Mouse (Mus musculus) neural tube, embryonic 11.5 days (tissue): ENCODE results near the gene Ddx4. TPM values are rescaled to one million over a fixed set of nuclear protein-coding genes. Genes with fewer than 3 reads are reported as not detected.
"Not testable (repeated sequence)": the region's sequence is repeated elsewhere in the genome, so short reads cannot be mapped to it uniquely, and the experiment has no call there.

Experiments used
- ATAC-seq: fragments of 200-750 bp; cut with Nextera tagmentation; 2 replicates; pipeline ENCODE4 v1.8.0; 2017; ENCODE audit warnings: moderate number of reproducible peaks, mild to moderate bottlenecking, moderate TSS enrichment, moderate library complexity; ENCODE audit not compliant: insufficient read depth, low FRiP score, low TSS enrichment
- DNase-seq: peaks from one replicate; pipeline ENCODE4 v3.0.0-alpha.2; 2015; ENCODE audit warnings: low spot score
- H3K27ac ChIP-seq: fragments of 300-500 bp; sonication (generic); 2 replicates; pipeline ENCODE4 v1.5.1; 2014; ENCODE audit warnings: low read depth, mild to moderate bottlenecking, low read length
- H3K27me3 ChIP-seq: fragments of 300-500 bp; sonication (generic); 2 replicates; pipeline ENCODE4 v1.6.1; 2014; ENCODE audit warnings: mild to moderate bottlenecking, low read length, mixed read lengths; ENCODE audit not compliant: control insufficient read depth, insufficient read depth
- H3K36me3 ChIP-seq: fragments of 300-500 bp; sonication (generic); 2 replicates; pipeline ENCODE4 v1.6.1; 2014; ENCODE audit warnings: mild to moderate bottlenecking, low read length, moderate library complexity, mixed read lengths; ENCODE audit not compliant: control insufficient read depth, insufficient read depth
- H3K4me1 ChIP-seq: fragments of 300-500 bp; sonication (generic); 2 replicates; pipeline ENCODE4 v1.6.1; 2014; ENCODE audit warnings: low read length, mixed read lengths; ENCODE audit not compliant: control insufficient read depth, insufficient read depth
- H3K4me2 ChIP-seq: fragments of 300-500 bp; sonication (generic); 2 replicates; pipeline ENCODE4 v1.6.1; 2014; ENCODE audit warnings: low read depth, mild to moderate bottlenecking, moderate library complexity
- H3K4me3 ChIP-seq: fragments of 300-500 bp; sonication (generic); 2 replicates; pipeline ENCODE4 v1.5.1; 2014; ENCODE audit warnings: low read depth, low read length
- H3K9ac ChIP-seq: fragments of 300-500 bp; sonication (generic); 2 replicates; pipeline ENCODE4 v1.6.1; 2014; ENCODE audit warnings: mild to moderate bottlenecking, low read length
- H3K9me3 ChIP-seq: fragments of 300-500 bp; sonication (generic); 2 replicates; pipeline ENCODE4 v1.6.1; 2016; ENCODE audit warnings: low read length; ENCODE audit not compliant: control insufficient read depth
- WGBS: fragments of 180-500 bp; shearing (Covaris S2); extraction: QIAGEN DNeasy Blood & Tissue Kit; methylation state at CpG from one replicate; pipeline ENCODE4 v1.1.7; 2014; 5-methylcytosine and 5-hydroxymethylcytosine counted together
- polyA plus RNA-seq: library from polyadenylated mRNA; unstranded; fragments of >200 nt; fragmentation: Nextera tagmentation; extraction: Ambion mirVana; gene quantifications from 2 replicates; pipeline ENCODE4 v1.2.1, GENCODE M21; 2014

The Ddx4 gene
- polyA plus RNA-seq, 1 experiment from 2014 or later, result 1.0 TPM

GRCm38 (mm10) chr13:112582291-112582690 is 70.0 kb downstream of the Ddx4 start:
- DNase-seq, result no peak
- Histone ChIP-seq H3K9me3 (no peaks in the 10 kb centered on the region), H3K36me3 (no peaks in the 10 kb centered on the region), H3K9ac (no peak overlapping the region), H3K4me2 (no peak overlapping the region), H3K4me1 (no peaks in the 10 kb centered on the region), H3K4me3 (no peak overlapping the region), H3K27ac (no peak overlapping the region), H3K27me3 (no peaks in the 10 kb centered on the region)
- no peak for ATAC-seq
- WGBS, result 87% methylated on average over 8 of the region's 8 CpGs

- no peaks in the 10 kb centered on the region for H3K27me3 ChIP-seq
- H3K4me3 ChIP-seq, result no peak overlapping the region
- no peak overlapping the region for H3K4me2 ChIP-seq
- no peaks in the 10 kb centered on the region for H3K4me1 ChIP-seq
- H3K9me3 ChIP-seq, result no peaks in the 10 kb centered on the region
- H3K27ac ChIP-seq, result no peak overlapping the region
- 91% methylated on average over 3 of the region's 3 CpGs for WGBS
- no peak overlapping the region for H3K9ac ChIP-seq
- DNase-seq (no peak), ATAC-seq (no peak)
- no peaks in the 10 kb centered on the region for H3K36me3 ChIP-seq
Measured at GRCm38 (mm10) chr13:112581796-112582195, 70.5 kb downstream of the Ddx4 start.

GRCm38 (mm10) chr13:112580590-112581320 is 71.5 kb downstream of the Ddx4 start:
- Histone ChIP-seq H3K27me3 (no peaks in the 10 kb centered on the region), H3K36me3 (no peaks in the 10 kb centered on the region), H3K9me3 (no peaks in the 10 kb centered on the region), H3K4me1 (no peaks in the 10 kb centered on the region), H3K4me3 (no peak overlapping the region), H3K9ac (no peak overlapping the region), H3K27ac (no peak overlapping the region), H3K4me2 (no peak overlapping the region)
- 48% methylated on average over 11 of the region's 11 CpGs for WGBS
- ATAC-seq (no peak), DNase-seq (no peak)

- not testable (repeated sequence) for H3K4me1 ChIP-seq, H3K4me3 ChIP-seq, H3K4me2 ChIP-seq, DNase-seq, H3K36me3 ChIP-seq, H3K9me3 ChIP-seq, ATAC-seq, H3K9ac ChIP-seq, H3K27me3 ChIP-seq, H3K27ac ChIP-seq
- WGBS, result 69% methylated on average over 11 of the region's 11 CpGs
Measured at GRCm38 (mm10) chr13:112578041-112578440, 74.2 kb downstream of the Ddx4 start.

GRCm38 (mm10) chr13:112573800-112574199 is 78.5 kb downstream of the Ddx4 start:
- no peaks in the 10 kb centered on the region for H3K27me3 ChIP-seq
- H3K36me3 ChIP-seq, result no peaks in the 10 kb centered on the region
- H3K27ac ChIP-seq, result no peak overlapping the region
- no peaks in the 10 kb centered on the region for H3K9me3 ChIP-seq
- DNase-seq (no peak), ATAC-seq (no peak)
- no peak overlapping the region for H3K4me2 ChIP-seq
- H3K9ac ChIP-seq, result no peak overlapping the region
- H3K4me3 ChIP-seq, result no peak overlapping the region
- no peaks in the 10 kb centered on the region for H3K4me1 ChIP-seq

GRCm38 (mm10) chr13:112570768-112571167 is 81.5 kb downstream of the Ddx4 start:
- DNase-seq (no peak), ATAC-seq (no peak)
- H3K9ac ChIP-seq, result no peak overlapping the region
- no peaks in the 10 kb centered on the region for H3K9me3 ChIP-seq
- 55% methylated on average over 5 of the region's 5 CpGs for WGBS
- no peaks in the 10 kb centered on the region for H3K27me3 ChIP-seq
- no peak overlapping the region for H3K27ac ChIP-seq
- H3K36me3 ChIP-seq, result no peaks in the 10 kb centered on the region
- H3K4me2 ChIP-seq, result no peak overlapping the region
- no peaks in the 10 kb centered on the region for H3K4me1 ChIP-seq
- H3K4me3 ChIP-seq, result no peak overlapping the region

GRCm38 (mm10) chr13:112569606-112570005 is 82.7 kb downstream of the Ddx4 start:
- WGBS, result 18% methylated on average over 4 of the region's 4 CpGs

GRCm38 (mm10) chr13:112560554-112561138 is 91.6 kb downstream of the Ddx4 start:
- H3K4me2 ChIP-seq, result no peak overlapping the region

More at GRCm38 (mm10) chr13:112569606-112570005, 82.7 kb downstream of the Ddx4 start:
- Histone ChIP-seq H3K4me1 (no peaks in the 10 kb centered on the region), H3K36me3 (no peaks in the 10 kb centered on the region), H3K27me3 (no peaks in the 10 kb centered on the region), H3K4me3 (no peak overlapping the region), H3K9me3 (no peaks in the 10 kb centered on the region), H3K27ac (no peak overlapping the region), H3K4me2 (no peak overlapping the region), H3K9ac (no peak overlapping the region)
- DNase-seq, result no peak
- ATAC-seq, result no peak

GRCm38 (mm10) chr13:112556501-112556900 is 95.8 kb downstream of the Ddx4 start:
- Histone ChIP-seq H3K4me1 (no peaks in the 10 kb centered on the region), H3K36me3 (no peaks in the 10 kb centered on the region), H3K27ac (no peak overlapping the region), H3K9ac (no peak overlapping the region), H3K9me3 (no peaks in the 10 kb centered on the region), H3K27me3 (no peaks in the 10 kb centered on the region), H3K4me2 (no peak overlapping the region), H3K4me3 (no peak overlapping the region)
- ATAC-seq (no peak), DNase-seq (no peak)
- 63% methylated on average over 2 of the region's 2 CpGs for WGBS

More at GRCm38 (mm10) chr13:112560554-112561138, 91.6 kb downstream of the Ddx4 start:
- 92% methylated on average over 6 of the region's 6 CpGs for WGBS
- H3K9me3 ChIP-seq, result no peaks in the 10 kb centered on the region
- no peak overlapping the region for H3K4me3 ChIP-seq
- DNase-seq, result no peak
- H3K9ac ChIP-seq, result no peak overlapping the region
- H3K36me3 ChIP-seq, result no peaks in the 10 kb centered on the region
- H3K27ac ChIP-seq, result no peak overlapping the region
- no peaks in the 10 kb centered on the region for H3K27me3 ChIP-seq
- no peak for ATAC-seq
- no peaks in the 10 kb centered on the region for H3K4me1 ChIP-seq
